Mouse (Mus musculus): ENCODE results near the gene Ccndbp1.
"Not testable (repeated sequence)": the region's sequence is repeated elsewhere in the genome, so short reads cannot be mapped to it uniquely, and the experiment has no call there.

Ccndbp1 gene

GRCm38 (mm10) chr2:121003586-121003985 lies 4.6 kb upstream of the Ccndbp1 start:
- no peak for DNase-seq (ENCODE audit: low spot score in 2 of 2)

- no peak for DNase-seq (ENCODE audit: low spot score in 2 of 2)
Measured at GRCm38 (mm10) chr2:121004018-121004811, 4.0 kb upstream of the Ccndbp1 start.

GRCm38 (mm10) chr2:121006986-121007385 lies 1.2 kb upstream of the Ccndbp1 start:
- DNase-seq (ENCODE audit: low spot score in 2 of 2): no peak

- no peak for DNase-seq (ENCODE audit: low spot score in 2 of 2)
Measured at GRCm38 (mm10) chr2:121008664-121009007, 433 bp downstream of the Ccndbp1 start.

- no peak for DNase-seq (ENCODE audit: low spot score in 2 of 2)
Measured at GRCm38 (mm10) chr2:121009071-121009677, 971 bp downstream of the Ccndbp1 start.

- DNase-seq (ENCODE audit: low spot score in 2 of 2): no peak
Measured at GRCm38 (mm10) chr2:121012676-121013075, 4.5 kb downstream of the Ccndbp1 start.

GRCm38 (mm10) chr2:121015507-121015906 lies 7.3 kb downstream of the Ccndbp1 start:
- no peak for DNase-seq (ENCODE audit: low spot score in 2 of 2)

- DNase-seq (ENCODE audit: low spot score in 2 of 2): no peak
Measured at GRCm38 (mm10) chr2:121016226-121016625, 8.0 kb downstream of the Ccndbp1 start.

GRCm38 (mm10) chr2:121017151-121017550 lies 8.9 kb downstream of the Ccndbp1 start:
- DNase-seq (ENCODE audit: low spot score in 2 of 2): peak; percentile 19 to 23

GRCm38 (mm10) chr2:121022918-121023317 lies 14.7 kb downstream of the Ccndbp1 start:
- DNase-seq (ENCODE audit: low spot score in 2 of 2): no peak

- no peak for DNase-seq (ENCODE audit: low spot score in 2 of 2)
Measured at GRCm38 (mm10) chr2:121036733-121037341, 28.6 kb downstream of the Ccndbp1 start, which contains the start of gene Epb42. TSS of gene Epb42 (minus strand) at chr2:121037072.

- not testable (repeated sequence) for DNase-seq (ENCODE audit: low spot score in 2 of 2)
Measured at GRCm38 (mm10) chr2:121038851-121039250, 30.6 kb downstream of the Ccndbp1 start.

GRCm38 (mm10) chr2:121039382-121039781 lies 31.2 kb downstream of the Ccndbp1 start:
- no peak for DNase-seq (ENCODE audit: low spot score in 2 of 2)

- DNase-seq (ENCODE audit: low spot score in 2 of 2): no peak
Measured at GRCm38 (mm10) chr2:121041098-121041497, 32.9 kb downstream of the Ccndbp1 start.

GRCm38 (mm10) chr2:121045653-121046052 lies 37.5 kb downstream of the Ccndbp1 start:
- no peak for DNase-seq (ENCODE audit: low spot score in 2 of 2)

GRCm38 (mm10) chr2:121052176-121052575 lies 44.0 kb downstream of the Ccndbp1 start:
- DNase-seq (ENCODE audit: low spot score in 2 of 2): no peak

- no peak for DNase-seq (ENCODE audit: low spot score in 2 of 2)
Measured at GRCm38 (mm10) chr2:121054060-121054459, 45.9 kb downstream of the Ccndbp1 start.

- no peak for DNase-seq (ENCODE audit: low spot score in 2 of 2)
Measured at GRCm38 (mm10) chr2:121055915-121056314, 47.7 kb downstream of the Ccndbp1 start.

GRCm38 (mm10) chr2:121057997-121058396 lies 49.8 kb downstream of the Ccndbp1 start:
- no peak for DNase-seq (ENCODE audit: low spot score in 2 of 2)

- DNase-seq (ENCODE audit: low spot score in 2 of 2): no peak
Measured at GRCm38 (mm10) chr2:121061315-121061714, 53.1 kb downstream of the Ccndbp1 start.

Measured in heart, adult 9 months (tissue).